ENCODE assay signal across 8 mouse cellular contexts in the genomic region with DNA sequence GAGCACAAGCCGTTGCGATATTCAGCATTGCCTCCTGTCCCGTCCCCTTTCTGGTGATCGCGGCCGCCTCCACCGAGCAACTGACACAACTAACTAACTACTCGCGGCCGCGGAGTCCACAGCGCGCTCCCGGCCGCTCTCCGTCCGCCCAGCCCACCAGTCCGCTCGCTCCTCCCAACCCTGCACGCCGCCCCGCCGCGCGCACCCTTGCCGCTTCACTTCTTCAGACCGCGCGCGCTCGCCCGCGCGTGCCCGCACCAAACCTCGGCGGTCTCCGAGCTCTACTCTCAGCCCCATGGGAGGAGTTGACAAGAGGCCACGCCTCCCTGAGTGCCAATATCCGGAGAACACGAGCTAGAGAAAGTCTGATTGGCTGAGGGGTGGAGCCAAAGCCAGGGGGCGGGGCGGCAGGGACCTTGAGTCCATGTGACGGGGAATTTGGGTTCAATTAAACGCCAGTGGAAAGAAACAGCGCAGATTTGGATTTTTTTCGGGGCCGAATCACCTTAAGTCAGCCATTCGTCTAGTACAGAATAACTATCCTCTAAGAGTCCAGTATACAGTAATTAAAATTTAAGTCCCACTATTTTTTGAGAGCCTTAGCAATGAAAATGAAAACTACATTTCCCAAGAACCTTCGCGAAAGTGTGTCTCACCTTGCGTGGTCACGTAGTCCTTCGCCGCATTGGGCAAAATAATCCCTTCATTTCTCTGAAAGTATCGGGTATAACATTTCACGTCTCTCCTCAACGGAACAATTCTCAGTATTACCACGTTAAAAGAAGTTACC. TPM values are rescaled to one million over a fixed set of nuclear protein-coding genes. Genes with fewer than 3 reads are reported as not detected.
DNase-seq lines count a peak whose midpoint lies in the region; ATAC-seq and TF ChIP-seq lines count a peak whose summit lies in the region.

A gene (minus strand): TSS at position 120 of the 790 bp plus-strand sequence.
A gene (plus strand): TSS at position 662 of the 790 bp plus-strand sequence.

- H3K36me3 ChIP-seq in embryonic facial prominence, embryonic 15.5 days: no peaks in the 10 kb centered on the region
- no peaks in the 10 kb centered on the region for H3K36me3 ChIP-seq in limb, embryonic 14.5 days (ENCODE audit: control insufficient read depth, insufficient read depth, low read length)
- no peaks in the 10 kb centered on the region for H3K36me3 ChIP-seq in midbrain, postnatal 0 days (ENCODE audit: insufficient read depth, low read length)

- peak; percentile 100 for DNase-seq in 416B (ENCODE audit: low read depth)
- peak; percentile 100 for DNase-seq in heart, adult 8-10 months (ENCODE audit: low spot score)
- peak; percentile 100 for DNase-seq in kidney, adult 9 months
- peak; percentile 100 for DNase-seq in limb, embryonic 14.5 days (ENCODE audit: low spot score)
- peak; percentile 100 for DNase-seq in midbrain, postnatal 0 days (ENCODE audit: low spot score)
- DNase-seq in spleen, postnatal 14 days (ENCODE audit: low spot score in 2 of 2): peak; percentile 99

- ATAC-seq in embryonic facial prominence, embryonic 15.5 days (ENCODE audit: insufficient number of reproducible peaks, low FRiP score, low TSS enrichment, low read depth): peak; percentile 96
- ATAC-seq in limb, embryonic 14.5 days (ENCODE audit: low FRiP score, low read depth): peak; percentile 98
- ATAC-seq in midbrain, postnatal 0 days (ENCODE audit: low FRiP score): peak; percentile 98

- H3K4me1 ChIP-seq in bone marrow, adult 2 months (ENCODE audit: control insufficient read depth, insufficient read depth, low read length): no peaks in the 10 kb centered on the region
- H3K4me1 ChIP-seq in embryonic facial prominence, embryonic 15.5 days: peaks cover 41% of the 10 kb centered on the region
- H3K4me1 ChIP-seq in limb, embryonic 14.5 days (ENCODE audit: control insufficient read depth, insufficient read depth, low read length): peaks cover 24% of the 10 kb centered on the region
- no peaks in the 10 kb centered on the region for H3K4me1 ChIP-seq in midbrain, postnatal 0 days (ENCODE audit: insufficient read depth, low read length)

- no peak for TF ChIP-seq CTCF in bone marrow, adult 2 months (IDR thresholded peaks at IDR 0.05; ENCODE audit: control insufficient read depth, insufficient read depth, low read length)
- TF ChIP-seq CTCF in midbrain, postnatal 0 days (IDR thresholded peaks at IDR 0.05): no peak

- peak within 1 kb of the TSS; percentile 98 for H3K4me3 ChIP-seq in bone marrow, adult 2 months (replicated peaks; ENCODE audit: control insufficient read depth, low read depth, low read length)
- peak within 1 kb of the TSS; percentile 89 for H3K4me3 ChIP-seq in embryonic facial prominence, embryonic 15.5 days (replicated peaks)
- peak within 1 kb of the TSS; percentile 84 for H3K4me3 ChIP-seq in limb, embryonic 14.5 days (replicated peaks; ENCODE audit: low read length)
- H3K4me3 ChIP-seq in midbrain, postnatal 0 days (ENCODE audit: low read depth, low read length): peak within 1 kb of the TSS; percentile 72

- TF ChIP-seq POLR2A in bone marrow, adult 2 months (IDR thresholded peaks at IDR 0.05; ENCODE audit: borderline replicate concordance, control insufficient read depth, low read depth, low read length): peak; percentile 81; the same call in 1 of the 2 replicates
- peak; percentile 67; the same call in 1 of the 2 replicates for TF ChIP-seq POLR2A in limb, embryonic 14.5 days (IDR thresholded peaks at IDR 0.05; ENCODE audit: borderline replicate concordance, extremely low read depth, insufficient read depth, insufficient read length)

- no peaks in the 10 kb centered on the region for H3K27me3 ChIP-seq in embryonic facial prominence, embryonic 15.5 days
- no peaks in the 10 kb centered on the region for H3K27me3 ChIP-seq in limb, embryonic 14.5 days (ENCODE audit: control insufficient read depth, insufficient read depth, low read length)
- H3K27me3 ChIP-seq in midbrain, postnatal 0 days (ENCODE audit: insufficient read depth, low read length): no peaks in the 10 kb centered on the region

- H3K9me3 ChIP-seq in embryonic facial prominence, embryonic 15.5 days (replicated peaks): no peaks in the 10 kb centered on the region
- no peaks in the 10 kb centered on the region for H3K9me3 ChIP-seq in limb, embryonic 14.5 days (ENCODE audit: control insufficient read depth, low read length)
- H3K9me3 ChIP-seq in midbrain, postnatal 0 days (ENCODE audit: low read length): no peaks in the 10 kb centered on the region

- H3K9ac ChIP-seq in embryonic facial prominence, embryonic 15.5 days: peak within 1 kb of the TSS; percentile 83
- peak within 1 kb of the TSS; percentile 78 for H3K9ac ChIP-seq in limb, embryonic 14.5 days (ENCODE audit: low read depth, low read length, severe bottlenecking)
- H3K9ac ChIP-seq in midbrain, postnatal 0 days (replicated peaks; ENCODE audit: low read length, poor library complexity, severe bottlenecking): peak within 1 kb of the TSS; percentile 83

- peak within 1 kb of the TSS; percentile 70 for H3K4me2 ChIP-seq in embryonic facial prominence, embryonic 15.5 days (replicated peaks)
- H3K4me2 ChIP-seq in limb, embryonic 14.5 days (replicated peaks; ENCODE audit: low read depth, low read length, severe bottlenecking): peak within 1 kb of the TSS; percentile 63
- H3K4me2 ChIP-seq in midbrain, postnatal 0 days (ENCODE audit: low read depth, low read length, poor library complexity, severe bottlenecking): peak within 1 kb of the TSS; percentile 86

- WGBS in bone marrow, adult 2 months: under 1% methylated on average over 59 of the region's 59 CpGs
- under 1% methylated on average over 59 of the region's 59 CpGs for WGBS in embryonic facial prominence, embryonic 15.5 days
- WGBS in limb, embryonic 14.5 days: under 1% methylated on average over 59 of the region's 59 CpGs
- under 1% methylated on average over 59 of the region's 59 CpGs for WGBS in midbrain, postnatal 0 days

- peak within 1 kb of the TSS; percentile 94 for H3K27ac ChIP-seq in bone marrow, adult 2 months (ENCODE audit: control insufficient read depth, insufficient read depth, low read depth, low read length, poor library complexity)
- peak within 1 kb of the TSS; percentile 97 for H3K27ac ChIP-seq in embryonic facial prominence, embryonic 15.5 days (replicated peaks)
- H3K27ac ChIP-seq in limb, embryonic 14.5 days (replicated peaks; ENCODE audit: low read depth, low read length): peak within 1 kb of the TSS; percentile 96
- H3K27ac ChIP-seq in midbrain, postnatal 0 days (ENCODE audit: low read depth, low read length): peak within 1 kb of the TSS; percentile 96

RNA-seq across cellular contexts. Expression of the first gene that starts in this region (rescaled TPM):
- 4.1 and 7.4 TPM in 2 replicates for polyA plus RNA-seq in bone marrow, adult 2 months (2011; ENCODE audit: insufficient read depth, insufficient read length, low replicate concordance, missing spikeins)
- polyA plus RNA-seq in embryonic facial prominence, embryonic 15.5 days (2015; fragmentation: Nextera tagmentation; extraction: Ambion mirVana): 11.2 and 13.8 TPM in 2 replicates
- 10 to 100 TPM; 34.2 to 44.5 (median 40.9) TPM for total RNA-seq in heart, adult 8-10 months (2022)
- polyA plus RNA-seq in limb, embryonic 14.5 days (2012; rRNA removed): 11.5 and 12.2 TPM in 2 replicates
- polyA plus RNA-seq in limb, embryonic 14.5 days (2014; fragmentation: Nextera tagmentation; extraction: Ambion mirVana): 16.7 and 18.3 TPM in 2 replicates
- 5.9 and 7.7 TPM in 2 replicates for total RNA-seq in midbrain, postnatal 0 days (2014; rRNA removed)
- 2.7 and 2.8 TPM in 2 replicates for polyA plus RNA-seq in midbrain, postnatal 0 days (2015; fragmentation: Nextera tagmentation; extraction: Ambion mirVana)

RNA-seq across cellular contexts. Expression of the second gene that starts in this region (rescaled TPM):
- polyA plus RNA-seq in bone marrow, adult 2 months (2011; ENCODE audit: insufficient read depth, insufficient read length, low replicate concordance, missing spikeins): 12.9 and 15.9 TPM in 2 replicates
- 57.8 and 61.1 TPM in 2 replicates for polyA plus RNA-seq in embryonic facial prominence, embryonic 15.5 days (2015; fragmentation: Nextera tagmentation; extraction: Ambion mirVana)
- 10 to 100 TPM; 16.8 to 19.9 (median 18.3) TPM for total RNA-seq in heart, adult 8-10 months (2022)
- 71.5 and 81.8 TPM in 2 replicates for polyA plus RNA-seq in limb, embryonic 14.5 days (2012; rRNA removed)
- polyA plus RNA-seq in limb, embryonic 14.5 days (2014; fragmentation: Nextera tagmentation; extraction: Ambion mirVana): 58.5 and 66.8 TPM in 2 replicates
- 62.0 and 67.9 TPM in 2 replicates for total RNA-seq in midbrain, postnatal 0 days (2014; rRNA removed)
- polyA plus RNA-seq in midbrain, postnatal 0 days (2015; fragmentation: Nextera tagmentation; extraction: Ambion mirVana): 73.6 and 76.3 TPM in 2 replicates

Comparison
In these comparisons a context has a peak if more than half of its experiments do, and no peak if none do; other contexts are left out.
1. Peak in every context shown above with its lines: DNase-seq, ATAC-seq, H3K4me3 ChIP-seq and H3K27ac ChIP-seq.